Mouse (Mus musculus) kidney, embryonic 16.5 days (tissue): ENCODE measurements at regions not wholly inside any gene's neighbourhood (a gene's known extent, or its start where the extent isn't known, plus 50 kb on each side); places are given as distances from the start of the nearest gene placed in this dataset.
A peak's percentile ranks its signal among the peaks of the same experiment; 100 is the strongest.

Experiments used
- ATAC-seq: fragments of 200-750 bp; cut with Nextera tagmentation; 2 replicates; pipeline ENCODE4 v1.8.0; 2017; ENCODE audit warnings: moderate TSS enrichment; ENCODE audit not compliant: low FRiP score, low TSS enrichment
- H3K27ac ChIP-seq: fragments of 300-500 bp; sonication (generic); 2 replicates; pipeline ENCODE4 v1.5.1; 2014; ENCODE audit warnings: low read length
- H3K27me3 ChIP-seq: fragments of 300-500 bp; sonication (generic); 2 replicates; pipeline ENCODE4 v1.6.1; 2014; ENCODE audit warnings: low read length, control low read depth, mixed read lengths; ENCODE audit not compliant: insufficient read depth
- H3K36me3 ChIP-seq: fragments of 300-500 bp; sonication (generic); 2 replicates; pipeline ENCODE4 v1.6.1; 2014; ENCODE audit warnings: low read length, control low read depth, mixed read lengths; ENCODE audit not compliant: insufficient read depth
- H3K4me1 ChIP-seq: fragments of 300-500 bp; sonication (generic); 2 replicates; pipeline ENCODE4 v1.6.1; 2014; ENCODE audit warnings: low read length, control low read depth, mixed read lengths; ENCODE audit not compliant: insufficient read depth
- H3K4me2 ChIP-seq: fragments of 300-500 bp; sonication (generic); replicated peaks from 2 replicates; pipeline ENCODE4 v1.6.1; 2014; ENCODE audit warnings: low read depth, low read length
- H3K4me3 ChIP-seq: fragments of 300-500 bp; sonication (generic); 2 replicates; pipeline ENCODE4 v1.5.1; 2014; ENCODE audit warnings: mild to moderate bottlenecking, low read length
- H3K9ac ChIP-seq: fragments of 300-500 bp; sonication (generic); replicated peaks from 2 replicates; pipeline ENCODE4 v1.6.1; 2014; ENCODE audit warnings: low read length
- H3K9me3 ChIP-seq: fragments of 300-500 bp; sonication (generic); 2 replicates; pipeline ENCODE4 v1.6.1; 2016; ENCODE audit warnings: low read length, control low read depth
- WGBS: fragments of 180-500 bp; shearing (Covaris S2); extraction: QIAGEN DNeasy Blood & Tissue Kit; methylation state at CpG from one replicate; pipeline ENCODE4 v1.1.7; 2014; 5-methylcytosine and 5-hydroxymethylcytosine counted together

DNA sequence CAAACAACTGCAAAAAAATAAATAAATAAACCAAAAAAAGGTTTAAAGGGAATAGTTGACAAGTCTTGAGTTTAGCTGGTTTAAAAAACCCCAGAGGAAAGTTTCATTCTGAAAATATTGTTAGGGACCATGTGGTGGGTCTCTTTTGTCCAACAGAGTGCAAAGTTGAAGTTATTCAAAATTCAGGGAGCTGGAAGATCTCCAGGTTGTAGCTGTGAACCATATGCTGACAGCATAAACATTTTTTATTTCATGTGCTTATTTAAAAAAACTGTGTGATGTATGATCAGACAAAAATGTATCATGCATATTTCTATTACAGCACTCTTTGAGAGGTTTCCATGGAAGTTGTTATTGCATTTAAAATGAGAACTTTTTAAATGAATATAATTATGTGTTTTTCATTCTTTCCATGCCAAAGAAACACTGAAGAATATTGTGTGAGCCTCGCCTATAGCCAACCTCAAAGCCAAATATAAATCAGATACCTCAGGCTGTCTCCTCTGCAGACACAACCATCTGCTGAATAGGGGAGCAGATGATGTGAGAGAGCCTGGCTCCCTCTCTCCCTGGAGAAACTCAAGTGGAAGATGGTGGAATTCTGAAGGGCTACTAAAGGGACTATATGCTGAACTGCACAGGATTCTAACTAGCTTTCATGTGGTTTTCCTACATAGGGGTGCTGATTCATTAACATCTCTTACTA is 413.4 kb upstream of the Impad1 start:
- no peak overlapping the region for H3K9ac ChIP-seq
- no peaks in the 10 kb centered on the region for H3K4me1 ChIP-seq
- WGBS = 53% methylated on average over 1 of the region's 1 CpGs
- H3K4me2 ChIP-seq = no peak overlapping the region
- H3K27ac ChIP-seq = no peak overlapping the region
- no peaks in the 10 kb centered on the region for H3K9me3 ChIP-seq
- H3K27me3 ChIP-seq = no peaks in the 10 kb centered on the region
- no peak for ATAC-seq
- no peaks in the 10 kb centered on the region for H3K36me3 ChIP-seq
- H3K4me3 ChIP-seq = no peak overlapping the region

GRCm38 (mm10) chr4:5205328-5206208 is 412.4 kb upstream of the Impad1 start:
- 62% methylated on average over 7 of the region's 7 CpGs for WGBS
- H3K4me1 ChIP-seq = no peaks in the 10 kb centered on the region
- H3K4me3 ChIP-seq = no peak overlapping the region
- no peaks in the 10 kb centered on the region for H3K36me3 ChIP-seq
- no peak overlapping the region for H3K4me2 ChIP-seq
- no peaks in the 10 kb centered on the region for H3K9me3 ChIP-seq
- no peak overlapping the region for H3K27ac ChIP-seq
- H3K27me3 ChIP-seq = no peaks in the 10 kb centered on the region
- ATAC-seq = no peak
- H3K9ac ChIP-seq = no peak overlapping the region

- Histone ChIP-seq H3K27me3 (no peaks in the 10 kb centered on the region), H3K36me3 (no peaks in the 10 kb centered on the region), H3K4me1 (no peaks in the 10 kb centered on the region), H3K27ac (no peak overlapping the region), H3K4me2 (no peak overlapping the region), H3K4me3 (no peak overlapping the region), H3K9me3 (no peaks in the 10 kb centered on the region), H3K9ac (no peak overlapping the region)
- no peak for ATAC-seq
- 37% methylated on average over 3 of the region's 3 CpGs for WGBS
Measured at GRCm38 (mm10) chr4:5194272-5194671, 401.1 kb upstream of the Impad1 start.

DNA sequence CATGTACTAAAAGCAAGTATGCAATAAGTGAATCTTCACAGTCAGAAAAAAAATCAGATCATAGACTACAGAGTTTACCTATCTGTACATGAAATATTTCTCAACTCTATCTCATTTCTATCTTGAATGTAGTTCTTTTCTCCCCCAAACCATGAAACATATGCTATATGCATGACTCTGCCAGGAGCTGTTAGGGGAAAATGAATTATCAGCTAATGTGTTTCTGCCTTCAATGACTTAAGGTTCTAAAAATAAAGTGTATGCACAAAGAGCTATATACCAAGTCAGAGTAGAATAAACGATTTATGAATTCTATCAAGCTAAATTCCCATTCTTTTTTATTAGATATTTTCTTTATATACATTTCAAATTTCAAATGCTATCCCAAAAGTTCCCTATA is 388.4 kb upstream of the Impad1 start:
- no peaks in the 10 kb centered on the region for H3K27me3 ChIP-seq
- H3K4me2 ChIP-seq = no peak overlapping the region
- H3K9me3 ChIP-seq = no peaks in the 10 kb centered on the region
- H3K36me3 ChIP-seq = no peaks in the 10 kb centered on the region
- H3K9ac ChIP-seq = no peak overlapping the region
- H3K27ac ChIP-seq = no peak overlapping the region
- ATAC-seq = no peak
- WGBS = 82% methylated on average over 1 of the region's 1 CpGs
- H3K4me3 ChIP-seq = no peak overlapping the region
- H3K4me1 ChIP-seq = no peaks in the 10 kb centered on the region

- H3K9me3 ChIP-seq = no peaks in the 10 kb centered on the region
- no peak overlapping the region for H3K27ac ChIP-seq
- WGBS = 85% methylated on average over 11 of the region's 11 CpGs
- no peaks in the 10 kb centered on the region for H3K4me1 ChIP-seq
- H3K9ac ChIP-seq = no peak overlapping the region
- no peaks in the 10 kb centered on the region for H3K36me3 ChIP-seq
- no peak overlapping the region for H3K4me3 ChIP-seq
- H3K27me3 ChIP-seq = no peaks in the 10 kb centered on the region
- ATAC-seq = no peak
- H3K4me2 ChIP-seq = no peak overlapping the region
Measured at GRCm38 (mm10) chr4:5178991-5179693, 386.0 kb upstream of the Impad1 start.

DNA sequence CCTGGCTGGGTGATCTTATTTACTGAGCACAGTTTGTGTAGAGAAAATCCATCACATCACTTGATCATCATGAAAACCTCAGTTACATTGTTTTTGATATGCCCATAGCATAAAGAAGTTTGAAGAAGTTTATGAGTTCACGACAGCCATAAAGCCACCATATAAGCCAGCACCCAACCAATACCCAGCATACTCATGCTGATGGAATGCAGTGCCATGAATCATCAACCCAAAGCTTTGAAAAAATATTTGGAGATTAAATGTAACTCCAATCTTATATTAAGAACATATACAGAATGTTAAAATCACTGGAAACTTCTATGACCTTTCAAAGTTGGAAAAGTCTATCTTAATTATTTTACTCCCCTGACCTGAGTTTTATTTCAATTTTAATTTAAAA is 372.1 kb upstream of the Impad1 start:
- WGBS = 91% methylated on average over 1 of the region's 1 CpGs
- no peaks in the 10 kb centered on the region for H3K4me1 ChIP-seq

DNA sequence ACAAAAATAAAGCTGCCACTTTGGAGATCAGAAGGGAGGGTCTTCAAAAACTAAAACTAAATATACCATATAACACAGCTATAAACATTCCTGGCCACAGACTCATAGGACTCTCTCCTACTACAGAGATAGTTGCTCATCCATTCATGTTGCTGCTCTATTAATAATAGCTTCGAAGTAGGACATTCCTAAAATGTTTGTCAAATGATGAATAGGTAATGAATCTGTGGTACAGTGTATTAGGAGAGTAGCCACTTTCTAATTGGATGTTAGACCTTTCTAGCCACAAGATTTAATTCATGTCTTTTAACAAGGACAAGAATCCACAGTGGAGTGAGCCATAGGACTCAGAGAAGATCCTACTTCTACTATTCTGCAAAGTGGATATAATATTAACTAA is 367.8 kb upstream of the Impad1 start:
- WGBS = 70% methylated on average over 1 of the region's 1 CpGs
- no peak for ATAC-seq
- H3K4me2 ChIP-seq = no peak overlapping the region

More for the DNA sequence above, 372.1 kb upstream of the Impad1 start:
- no peaks in the 10 kb centered on the region for H3K36me3 ChIP-seq
- no peak overlapping the region for H3K4me2 ChIP-seq
- H3K27ac ChIP-seq = no peak overlapping the region
- ATAC-seq = no peak
- no peak overlapping the region for H3K4me3 ChIP-seq
- H3K9ac ChIP-seq = no peak overlapping the region
- H3K27me3 ChIP-seq = no peaks in the 10 kb centered on the region
- no peaks in the 10 kb centered on the region for H3K9me3 ChIP-seq

DNA sequence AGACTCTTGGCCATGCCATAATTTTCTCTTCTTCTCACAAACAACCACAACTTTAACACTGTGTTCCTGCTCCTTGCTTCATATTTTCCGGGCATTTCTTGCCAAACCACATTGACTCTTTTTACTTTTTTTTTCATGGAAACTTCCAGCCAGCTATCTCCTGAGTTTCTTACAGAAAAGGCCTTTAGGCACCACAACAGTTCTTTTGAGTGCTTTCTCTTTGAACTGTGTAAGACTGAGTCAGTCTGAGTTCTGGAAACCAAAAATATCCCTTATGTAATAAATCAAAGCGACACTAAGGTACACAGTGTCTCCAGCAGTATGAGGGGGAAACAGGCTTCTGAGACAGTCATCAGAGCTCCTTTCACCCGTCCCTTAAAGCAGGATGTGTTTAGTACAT is 337.6 kb upstream of the Impad1 start:
- Histone ChIP-seq H3K36me3 (no peaks in the 10 kb centered on the region), H3K4me2 (no peak overlapping the region)
- peak; percentile 76; the same call in 1 of the 2 replicates for ATAC-seq

More for the DNA sequence above, 367.8 kb upstream of the Impad1 start:
- Histone ChIP-seq H3K27me3 (no peaks in the 10 kb centered on the region), H3K9ac (no peak overlapping the region), H3K27ac (no peak overlapping the region), H3K36me3 (no peaks in the 10 kb centered on the region), H3K4me3 (no peak overlapping the region), H3K4me1 (no peaks in the 10 kb centered on the region), H3K9me3 (no peaks in the 10 kb centered on the region)

GRCm38 (mm10) chr4:5126059-5126458 is 332.9 kb upstream of the Impad1 start:
- no peak overlapping the region for H3K27ac ChIP-seq
- H3K9me3 ChIP-seq = no peaks in the 10 kb centered on the region
- 86% methylated on average over 2 of the region's 2 CpGs for WGBS
- no peaks in the 10 kb centered on the region for H3K27me3 ChIP-seq
- ATAC-seq = no peak
- H3K4me3 ChIP-seq = no peak overlapping the region
- H3K36me3 ChIP-seq = no peaks in the 10 kb centered on the region
- H3K9ac ChIP-seq = no peak overlapping the region
- H3K4me1 ChIP-seq = no peaks in the 10 kb centered on the region
- no peak overlapping the region for H3K4me2 ChIP-seq

More for the DNA sequence above, 337.6 kb upstream of the Impad1 start:
- no peaks in the 10 kb centered on the region for H3K4me1 ChIP-seq
- H3K9me3 ChIP-seq = no peaks in the 10 kb centered on the region
- no peak overlapping the region for H3K4me3 ChIP-seq
- no peak overlapping the region for H3K27ac ChIP-seq
- H3K27me3 ChIP-seq = no peaks in the 10 kb centered on the region
- no peak overlapping the region for H3K9ac ChIP-seq
- WGBS = 30% methylated on average over 3 of the region's 3 CpGs
